Mouse (Mus musculus): ENCODE results near the gene Parl.

- TF ChIP-seq CTCF (IDR thresholded peaks at IDR 0.05 in 2 of 3, conservative IDR thresholded peaks at IDR 0.05 in 1 of 3; ENCODE audit: control insufficient read depth in 1 of 3, insufficient read depth in 1 of 3, low read depth in 2 of 3, low read length in 3 of 3, poor library complexity in 1 of 3, severe bottlenecking in 1 of 3) = no peak
- TF ChIP-seq ZC3H11A (IDR thresholded peaks at IDR 0.05; ENCODE audit: low read depth, low read length) = no peak
- no peak for TF ChIP-seq ELF1 (IDR thresholded peaks at IDR 0.05; ENCODE audit: low read depth, low read length)
- no peak for TF ChIP-seq TAL1 (IDR thresholded peaks at IDR 0.05; ENCODE audit: low read length)
- TF ChIP-seq NELFE (IDR thresholded peaks at IDR 0.05; ENCODE audit: low read depth, low read length) = no peak
- no peak for TF ChIP-seq ZMIZ1 (IDR thresholded peaks at IDR 0.05; ENCODE audit: low read depth, low read length)
These were observed 32.7 kb upstream of the Parl start for GRCm38 (mm10) chr16:20334918-20335317.

Data from MEL (cell line).